9 mouse cellular contexts compared by ENCODE assay signal in genomic region chr11:116022256-116022780, GRCm38 (mm10). TPM values are rescaled to one million over a fixed set of nuclear protein-coding genes. Genes with fewer than 3 reads are reported as not detected.
DNase-seq lines count a peak whose midpoint lies in the region; ATAC-seq and TF ChIP-seq lines count a peak whose summit lies in the region.
"Had no signal": no experiment of that assay in that cellular context is flagged by ENCODE, and none has a peak within 500 bp of the region (broad histone marks: within the 10 kb centered on the region; RNA-seq: fewer than 3 reads in every experiment).

No protein-coding gene starts in this region.

- peak overlapping the region; percentile 71 for H3K4me2 ChIP-seq in kidney, embryonic 16.5 days (replicated peaks; ENCODE audit: low read depth, low read length)
- peak overlapping the region; percentile 60 for H3K4me2 ChIP-seq in embryonic facial prominence, embryonic 11.5 days (ENCODE audit: low read depth, low read length)
- H3K4me2 ChIP-seq in midbrain, postnatal 0 days (ENCODE audit: low read depth, low read length, poor library complexity, severe bottlenecking), result peak overlapping the region; percentile 78

- H3K4me1 ChIP-seq in kidney, embryonic 16.5 days (ENCODE audit: insufficient read depth, low read length), result peaks cover 10% of the 10 kb centered on the region; the same call in 1 of the 2 replicates
- no peaks in the 10 kb centered on the region for H3K4me1 ChIP-seq in embryonic facial prominence, embryonic 11.5 days (ENCODE audit: control insufficient read depth, insufficient read depth, low read length)
- 0 out of 2 replicates have a peak, but pooled peaks cover 4% of the 10 kb centered on the region for H3K4me1 ChIP-seq in midbrain, postnatal 0 days (ENCODE audit: insufficient read depth, low read length)

- no peaks in the 10 kb centered on the region for H3K27me3 ChIP-seq in kidney, embryonic 16.5 days (ENCODE audit: insufficient read depth, low read length)
- H3K27me3 ChIP-seq in embryonic facial prominence, embryonic 11.5 days (ENCODE audit: control insufficient read depth, insufficient read depth, low read length), result no peaks in the 10 kb centered on the region
- no peaks in the 10 kb centered on the region for H3K27me3 ChIP-seq in midbrain, postnatal 0 days (ENCODE audit: insufficient read depth, low read length)

- DNase-seq in kidney, postnatal 25 days, result no peak
- DNase-seq in embryonic facial prominence, embryonic 11.5 days (ENCODE audit: low spot score), result peak; percentile 30
- peak; percentile 34 for DNase-seq in induced T-regulatory cell, adult 2 months (ENCODE audit: low read depth)
- DNase-seq in midbrain, postnatal 0 days (ENCODE audit: low spot score), result no peak
- no peak for DNase-seq in urinary bladder, adult 18-20 months (ENCODE audit: low spot score in 2 of 2)
- no peak for DNase-seq in cerebellum, postnatal 36 days
- DNase-seq in left cerebral cortex, adult 9 months (ENCODE audit: low spot score in 2 of 2), result no peak
- DNase-seq: right cerebral cortex, postnatal 14 days had no signal

- H3K4me3 ChIP-seq in kidney, embryonic 16.5 days (ENCODE audit: low read length), result peak overlapping the region; percentile 49
- peak overlapping the region; percentile 35 for H3K4me3 ChIP-seq in embryonic facial prominence, embryonic 11.5 days (ENCODE audit: low read depth, low read length)
- peak overlapping the region; percentile 49 for H3K4me3 ChIP-seq in midbrain, postnatal 0 days (ENCODE audit: low read depth, low read length)

- no peak overlapping the region for H3K27ac ChIP-seq in kidney, embryonic 16.5 days (ENCODE audit: low read length)
- no peak overlapping the region for H3K27ac ChIP-seq in embryonic facial prominence, embryonic 11.5 days (replicated peaks; ENCODE audit: low read depth, low read length)
- no peak overlapping the region for H3K27ac ChIP-seq in midbrain, postnatal 0 days (ENCODE audit: low read depth, low read length)

- WGBS in kidney, embryonic 16.5 days, result 47% methylated on average over 4 of the region's 4 CpGs
- 68% methylated on average over 4 of the region's 4 CpGs for WGBS in embryonic facial prominence, embryonic 11.5 days
- 35% methylated on average over 4 of the region's 4 CpGs for WGBS in midbrain, postnatal 0 days

- no peaks in the 10 kb centered on the region for H3K9me3 ChIP-seq in kidney, embryonic 16.5 days (ENCODE audit: low read length)
- no peaks in the 10 kb centered on the region for H3K9me3 ChIP-seq in embryonic facial prominence, embryonic 11.5 days (replicated peaks; ENCODE audit: control insufficient read depth, low read length)
- H3K9me3 ChIP-seq in midbrain, postnatal 0 days (ENCODE audit: low read length), result no peaks in the 10 kb centered on the region

- peak overlapping the region; percentile 55; the same call in 1 of the 2 replicates for H3K9ac ChIP-seq in kidney, embryonic 16.5 days (replicated peaks; ENCODE audit: low read length)
- no peak overlapping the region for H3K9ac ChIP-seq in embryonic facial prominence, embryonic 11.5 days (replicated peaks; ENCODE audit: low read length)
- 0 out of 2 replicates have a peak overlapping the region, but pooled peaks have one; percentile 29 for H3K9ac ChIP-seq in midbrain, postnatal 0 days (replicated peaks; ENCODE audit: low read length, poor library complexity, severe bottlenecking)

- peaks cover 12% of the 10 kb centered on the region for H3K36me3 ChIP-seq in kidney, embryonic 16.5 days (ENCODE audit: insufficient read depth, low read length)
- H3K36me3 ChIP-seq in embryonic facial prominence, embryonic 11.5 days (replicated peaks; ENCODE audit: control insufficient read depth, insufficient read depth, low read depth, low read length), result no peaks in the 10 kb centered on the region
- H3K36me3 ChIP-seq in midbrain, postnatal 0 days (ENCODE audit: insufficient read depth, low read length), result peaks cover 3% of the 10 kb centered on the region; the same call in 1 of the 2 replicates

- no peak for ATAC-seq in kidney, embryonic 16.5 days (ENCODE audit: low FRiP score, low TSS enrichment)
- no peak for ATAC-seq in embryonic facial prominence, embryonic 11.5 days (replicated peaks; ENCODE audit: insufficient number of reproducible peaks, low FRiP score, low TSS enrichment, low read depth)
- ATAC-seq in midbrain, postnatal 0 days (ENCODE audit: low FRiP score), result no peak

- TF ChIP-seq CTCF in midbrain, postnatal 0 days (IDR thresholded peaks at IDR 0.05), result no peak

RNA-seq across cellular contexts. Expression of gene H3f3b, which starts 5.4 kb away (rescaled TPM):
- polyA plus RNA-seq in kidney, embryonic 16.5 days (2015; fragmentation: Nextera tagmentation; extraction: Ambion mirVana), result 1,676 and 1,744 TPM in 2 replicates
- polyA plus RNA-seq in embryonic facial prominence, embryonic 11.5 days (2014; fragmentation: Nextera tagmentation; extraction: Ambion mirVana), result 2,457 and 2,634 TPM in 2 replicates
- 568 and 792 TPM in 2 replicates for total RNA-seq in midbrain, postnatal 0 days (2014; rRNA removed)
- 2,143 and 2,254 TPM in 2 replicates for polyA plus RNA-seq in midbrain, postnatal 0 days (2015; fragmentation: Nextera tagmentation; extraction: Ambion mirVana)

RNA-seq across cellular contexts. Expression of gene Unk, which starts 7.8 kb away (rescaled TPM):
- polyA plus RNA-seq in kidney, embryonic 16.5 days (2015; fragmentation: Nextera tagmentation; extraction: Ambion mirVana), result 41.2 and 46.6 TPM in 2 replicates
- polyA plus RNA-seq in embryonic facial prominence, embryonic 11.5 days (2014; fragmentation: Nextera tagmentation; extraction: Ambion mirVana), result 21.2 and 21.7 TPM in 2 replicates
- total RNA-seq in midbrain, postnatal 0 days (2014; rRNA removed), result 45.2 and 55.1 TPM in 2 replicates
- 25.5 and 26.7 TPM in 2 replicates for polyA plus RNA-seq in midbrain, postnatal 0 days (2015; fragmentation: Nextera tagmentation; extraction: Ambion mirVana)

RNA-seq across cellular contexts. Expression of gene Galk1, which starts 9.8 kb away (rescaled TPM):
- polyA plus RNA-seq in kidney, embryonic 16.5 days (2015; fragmentation: Nextera tagmentation; extraction: Ambion mirVana), result 222 and 240 TPM in 2 replicates
- polyA plus RNA-seq in embryonic facial prominence, embryonic 11.5 days (2014; fragmentation: Nextera tagmentation; extraction: Ambion mirVana), result 113 and 125 TPM in 2 replicates
- 36.3 and 44.0 TPM in 2 replicates for total RNA-seq in midbrain, postnatal 0 days (2014; rRNA removed)
- 47.7 and 49.5 TPM in 2 replicates for polyA plus RNA-seq in midbrain, postnatal 0 days (2015; fragmentation: Nextera tagmentation; extraction: Ambion mirVana)

RNA-seq across cellular contexts. Expression of gene Itgb4, which starts 47.8 kb away (rescaled TPM):
- 2.5 and 3.4 TPM in 2 replicates for polyA plus RNA-seq in kidney, embryonic 16.5 days (2015; fragmentation: Nextera tagmentation; extraction: Ambion mirVana)
- polyA plus RNA-seq in embryonic facial prominence, embryonic 11.5 days (2014; fragmentation: Nextera tagmentation; extraction: Ambion mirVana), result 0.83 and 0.85 TPM in 2 replicates
- 2.2 and 3.0 TPM in 2 replicates for total RNA-seq in midbrain, postnatal 0 days (2014; rRNA removed)
- 1.0 and 1.2 TPM in 2 replicates for polyA plus RNA-seq in midbrain, postnatal 0 days (2015; fragmentation: Nextera tagmentation; extraction: Ambion mirVana)

RNA-seq across cellular contexts. Expression of gene Unc13d, which starts 55.4 kb away (rescaled TPM):
- 1.00 and 1.4 TPM in 2 replicates for polyA plus RNA-seq in kidney, embryonic 16.5 days (2015; fragmentation: Nextera tagmentation; extraction: Ambion mirVana)
- polyA plus RNA-seq in embryonic facial prominence, embryonic 11.5 days (2014; fragmentation: Nextera tagmentation; extraction: Ambion mirVana), result 0.71 and 1.2 TPM in 2 replicates
- total RNA-seq in midbrain, postnatal 0 days (2014; rRNA removed), result 0.22 and 0.71 TPM in 2 replicates
- polyA plus RNA-seq in midbrain, postnatal 0 days (2015; fragmentation: Nextera tagmentation; extraction: Ambion mirVana), result 0.67 and 0.77 TPM in 2 replicates

Comparison
In these comparisons a context has a peak if more than half of its experiments do, and no peak if none do; other contexts are left out.
1. DNase-seq: peak in embryonic facial prominence, embryonic 11.5 days (single experiment) and induced T-regulatory cell, adult 2 months (single experiment); none in kidney, postnatal 25 days (0 of 2), midbrain, postnatal 0 days (single experiment), urinary bladder, adult 18-20 months (0 of 2), cerebellum, postnatal 36 days (0 of 2) and left cerebral cortex, adult 9 months (0 of 2).
2. Peak in every context shown above with its lines, with median percentiles within 50 percentile points of each other: H3K4me2 ChIP-seq and H3K4me3 ChIP-seq.